Mouse (Mus musculus): ENCODE results near the gene Abhd8.
"Not testable (repeated sequence)": the region's sequence is repeated elsewhere in the genome, so short reads cannot be mapped to it uniquely, and the experiment has no call there.

Gene Abhd8

DNA sequence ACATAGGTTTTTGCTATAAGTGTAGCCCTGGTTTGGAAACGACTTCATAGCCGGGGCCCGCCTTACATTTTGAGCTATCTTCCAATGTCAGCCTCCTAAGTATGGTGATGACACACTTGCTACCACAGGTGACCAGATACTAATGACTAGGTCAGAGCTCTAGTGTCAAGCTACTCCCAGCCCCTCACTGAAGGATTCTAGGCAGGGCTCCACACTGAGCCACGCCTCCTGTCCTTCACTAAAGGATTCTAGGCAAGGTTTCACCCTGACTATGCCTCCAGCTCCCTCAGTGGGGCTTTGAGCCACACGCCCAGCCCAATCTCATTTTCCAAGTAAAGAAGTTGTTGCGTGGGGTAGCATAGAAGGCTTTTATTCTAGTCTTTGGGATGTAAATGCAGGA lies 2.7 kb downstream of the Abhd8 start:
- no peak for DNase-seq (ENCODE audit: low spot score)

GRCm38 (mm10) chr8:71457659-71458270 lies 5.7 kb downstream of the Abhd8 start:
- no peak for DNase-seq (ENCODE audit: low spot score)

DNA sequence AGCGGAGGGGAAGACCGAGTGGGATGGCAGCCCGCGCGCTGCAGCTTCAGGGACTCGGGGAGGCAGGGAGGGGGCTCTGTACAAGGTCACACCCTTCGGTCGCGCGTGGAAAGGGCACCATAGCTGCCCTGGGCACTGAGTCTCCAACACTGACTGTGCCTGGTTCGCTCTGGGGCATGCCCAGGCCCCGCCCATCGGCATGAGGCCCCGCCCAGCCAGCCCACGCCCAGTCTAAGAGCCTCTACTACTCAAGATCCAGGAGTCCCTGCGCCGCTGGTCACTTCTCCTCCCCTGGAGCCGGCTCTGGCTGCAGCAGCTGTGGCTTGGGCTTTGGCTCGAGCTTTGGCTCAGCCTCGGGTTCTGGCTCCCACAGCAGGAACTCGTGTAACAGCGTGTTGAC lies 6.5 kb downstream of the Abhd8 start:
- no peak for DNase-seq (ENCODE audit: low spot score)

GRCm38 (mm10) chr8:71454668-71455067 lies 8.8 kb downstream of the Abhd8 start:
- no peak for DNase-seq (ENCODE audit: low spot score)

DNA sequence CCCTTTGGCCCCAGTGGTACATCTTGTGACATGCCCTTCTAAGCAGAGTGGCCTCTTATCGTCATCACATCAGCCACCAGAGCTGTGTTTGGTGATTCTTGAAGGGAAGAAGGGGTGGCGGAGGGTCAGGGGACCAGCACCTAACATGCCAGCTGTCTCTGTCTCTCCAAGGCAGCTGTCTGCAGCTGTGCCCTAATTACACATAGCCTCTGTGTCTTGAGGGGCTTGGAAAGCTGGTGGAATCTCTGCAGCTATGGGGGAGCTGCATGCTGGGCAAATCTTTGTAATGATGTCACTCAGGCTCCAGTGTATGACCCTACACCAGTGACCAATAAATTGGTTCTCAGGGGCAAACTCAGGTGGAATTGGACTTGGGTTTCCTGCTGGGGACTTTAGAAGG lies 10.8 kb downstream of the Abhd8 start:
- DNase-seq (ENCODE audit: low spot score): no peak

DNA sequence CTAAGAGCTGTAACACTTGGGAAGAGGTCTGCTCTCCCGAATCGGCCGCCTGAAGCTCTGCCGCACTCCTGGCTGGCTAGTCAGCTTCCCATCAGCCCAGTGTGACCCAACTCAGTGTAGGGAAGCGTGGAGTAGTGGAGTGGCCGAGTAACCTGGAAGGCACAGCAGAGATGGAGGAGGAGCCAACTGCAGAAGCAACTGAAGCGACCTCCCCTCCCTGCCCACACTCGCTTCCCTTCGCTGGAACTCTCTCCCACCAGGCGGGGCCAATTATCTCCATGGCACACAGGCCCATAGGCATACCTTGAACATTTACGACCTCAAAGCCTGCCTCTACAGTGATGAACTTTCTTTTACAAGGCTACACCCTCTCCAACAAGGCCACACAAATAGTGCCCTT lies 11.7 kb downstream of the Abhd8 start:
- DNase-seq (ENCODE audit: low spot score): no peak

- no peak for DNase-seq (ENCODE audit: low spot score)
Observed at GRCm38 (mm10) chr8:71451337-71451736, 12.1 kb downstream of the Abhd8 start.

DNA sequence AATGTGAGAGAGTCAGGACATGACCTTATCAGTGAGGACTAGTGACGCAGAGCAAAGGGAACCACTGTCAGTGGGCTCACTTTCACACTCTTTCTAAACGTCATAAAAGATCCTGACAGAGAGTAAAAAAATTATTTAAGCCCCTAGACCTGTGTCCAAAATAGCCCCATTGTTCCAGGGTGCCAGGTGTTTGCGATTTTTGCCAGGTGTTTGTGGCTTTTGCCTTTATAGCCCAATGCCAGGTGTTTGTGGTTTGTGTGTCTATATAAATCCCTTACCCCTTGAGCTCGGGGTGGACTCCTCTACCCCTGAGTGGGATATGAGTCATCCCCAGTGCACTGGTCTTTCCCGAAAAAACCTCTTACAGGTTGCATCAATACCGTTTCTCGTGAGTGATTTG lies 18.4 kb downstream of the Abhd8 start:
- DNase-seq (ENCODE audit: low spot score): no peak

DNA sequence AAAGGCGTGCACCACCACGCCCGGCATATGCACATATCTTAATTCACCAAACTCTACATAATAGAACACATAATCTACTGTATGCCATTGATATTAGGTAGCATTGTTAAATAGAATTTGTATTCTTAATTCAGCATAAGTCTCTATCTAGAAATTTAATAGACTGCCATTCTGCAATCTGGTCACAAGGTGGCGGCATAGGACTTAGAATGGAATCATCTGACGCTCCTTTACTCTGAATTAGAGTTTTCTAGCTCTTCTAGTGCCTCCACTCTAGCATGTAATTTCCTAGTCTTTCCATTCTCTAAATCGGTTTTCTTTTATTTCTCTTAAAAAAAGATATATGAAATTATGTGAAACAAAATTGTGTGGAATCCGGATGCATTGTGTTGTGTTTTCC lies 22.1 kb downstream of the Abhd8 start:
- DNase-seq (ENCODE audit: low spot score): no peak

GRCm38 (mm10) chr8:71437041-71437440 lies 26.4 kb downstream of the Abhd8 start:
- no peak for DNase-seq (ENCODE audit: low spot score)

DNA sequence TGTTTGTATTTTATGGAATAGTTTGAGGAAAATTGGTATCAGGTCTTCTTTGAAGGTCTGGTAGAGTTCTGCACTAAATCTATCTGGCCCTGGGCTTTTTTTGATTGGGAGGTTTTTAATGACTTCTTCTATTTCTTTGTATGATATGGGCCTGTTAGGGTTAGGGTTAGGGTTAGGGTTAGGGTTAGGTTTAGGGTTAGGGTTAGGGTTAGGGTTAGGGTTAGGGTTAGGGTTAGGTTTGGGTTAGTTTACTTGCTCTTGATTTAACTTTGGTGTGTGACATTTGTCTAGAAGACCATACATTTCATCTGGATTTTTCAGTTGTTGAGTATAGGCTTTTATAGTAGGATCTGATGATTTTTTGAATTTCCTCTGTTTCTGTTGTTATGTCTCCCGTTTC lies 30.5 kb downstream of the Abhd8 start:
- DNase-seq (ENCODE audit: low spot score): not testable (repeated sequence)

DNA sequence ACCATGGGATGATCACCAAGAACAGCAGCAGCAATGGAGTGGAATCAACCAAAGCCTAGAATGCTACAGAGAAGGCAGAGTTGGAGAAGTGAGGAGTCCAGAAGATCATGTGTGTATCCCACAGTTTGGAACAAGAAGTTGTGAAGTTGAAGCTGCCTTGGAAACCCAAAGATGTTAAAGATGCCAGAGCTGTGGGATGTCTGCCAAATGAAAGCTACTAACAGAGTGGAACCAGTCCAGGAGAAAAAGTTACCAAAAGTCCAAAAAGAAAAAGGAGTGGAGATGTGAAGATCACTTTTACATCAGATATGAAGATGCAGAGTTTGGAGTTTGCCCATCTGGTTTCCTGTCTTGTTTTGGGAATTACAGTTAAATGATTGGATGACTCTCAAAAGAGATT lies 41.3 kb downstream of the Abhd8 start:
- no peak for DNase-seq (ENCODE audit: low spot score)

- no peak for DNase-seq (ENCODE audit: low spot score)
Observed at GRCm38 (mm10) chr8:71411535-71412273, 51.8 kb downstream of the Abhd8 start.

GRCm38 (mm10) chr8:71408231-71408630 lies 55.2 kb downstream of the Abhd8 start:
- no peak for DNase-seq (ENCODE audit: low spot score)

- DNase-seq (ENCODE audit: low spot score): no peak
Observed at GRCm38 (mm10) chr8:71407441-71407840, 56.0 kb downstream of the Abhd8 start.
